Mouse (Mus musculus) kidney, adult 8-10 months (tissue): ENCODE results near the gene Xlr3b.
"Not testable (repeated sequence)": the region's sequence is repeated elsewhere in the genome, so short reads cannot be mapped to it uniquely, and the experiment has no call there.

Source experiments
- DNase-seq, 2 experiments: peaks; one replicate each; pipeline ENCODE4 v3.0.0; 2022

The Xlr3b gene

DNA sequence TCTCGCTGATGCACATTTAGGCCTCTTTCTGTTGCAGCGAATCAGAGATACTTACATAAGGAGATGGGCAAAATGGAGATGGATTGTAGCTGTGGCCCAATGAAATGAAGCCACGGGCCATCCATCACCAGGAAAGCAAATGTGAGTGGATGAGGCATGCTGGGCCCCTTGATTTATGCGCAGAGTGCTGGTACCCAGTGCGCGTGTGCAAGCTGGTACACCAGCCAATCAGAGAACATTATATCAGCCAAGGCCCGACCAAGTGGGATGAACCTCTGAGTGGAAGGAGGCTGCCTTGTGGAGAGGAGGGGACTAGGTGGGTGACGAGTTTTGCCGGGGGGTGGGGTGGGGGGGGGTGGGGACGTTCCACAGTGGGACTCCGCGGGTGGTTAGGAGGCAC, at the start of gene Xlr3b:
Gene Xlr3b (plus strand): TSS at position 274 of the 400 bp plus-strand sequence.
- DNase-seq, result peak; percentile 2 to 12

DNA sequence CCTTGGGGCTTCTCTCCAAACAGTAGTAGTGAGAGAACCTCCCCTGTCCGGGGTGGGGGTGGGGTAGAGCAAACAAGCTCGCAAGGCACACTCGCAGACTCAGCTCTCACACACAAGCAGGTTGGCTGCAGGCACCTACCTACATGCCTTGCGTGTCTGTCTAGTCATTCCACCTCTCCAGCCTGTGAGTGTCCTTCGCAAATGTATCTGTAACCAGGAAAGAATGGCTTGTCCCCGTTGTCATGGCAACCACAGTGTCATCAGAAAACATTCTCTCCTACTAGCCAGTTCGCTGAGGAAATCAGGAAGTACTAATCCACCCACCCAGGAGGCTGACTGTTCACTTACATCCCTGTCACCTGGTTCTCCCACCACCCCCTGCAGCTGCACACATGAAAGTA, 48.8 kb upstream of the Xlr3b start:
- DNase-seq, result not testable (repeated sequence)

DNA sequence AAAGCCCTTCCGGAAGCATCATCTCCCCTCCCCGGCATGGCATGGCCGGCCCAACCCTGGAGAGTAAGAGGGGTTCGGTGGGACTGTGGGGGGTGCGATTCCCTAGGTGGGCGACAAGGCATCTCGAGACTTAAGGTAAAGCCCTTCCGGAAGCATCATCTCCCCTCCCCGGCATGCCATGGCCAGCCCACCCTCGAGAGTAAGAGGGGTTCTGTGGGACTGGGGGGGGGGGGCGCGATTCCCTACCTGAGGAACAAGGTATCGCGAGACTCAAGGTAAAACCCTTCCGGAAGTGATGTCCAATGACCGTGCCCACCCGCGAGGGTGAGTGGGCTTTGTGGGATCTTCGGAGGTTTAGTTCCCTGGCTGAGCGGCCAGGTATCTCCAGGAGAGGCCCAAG, 43.5 kb upstream of the Xlr3b start, which contains the start of gene Xlr5b:
Gene Xlr5b (plus strand): TSS at position 301 of the 400 bp plus-strand sequence.
- DNase-seq, result not testable (repeated sequence)

DNA sequence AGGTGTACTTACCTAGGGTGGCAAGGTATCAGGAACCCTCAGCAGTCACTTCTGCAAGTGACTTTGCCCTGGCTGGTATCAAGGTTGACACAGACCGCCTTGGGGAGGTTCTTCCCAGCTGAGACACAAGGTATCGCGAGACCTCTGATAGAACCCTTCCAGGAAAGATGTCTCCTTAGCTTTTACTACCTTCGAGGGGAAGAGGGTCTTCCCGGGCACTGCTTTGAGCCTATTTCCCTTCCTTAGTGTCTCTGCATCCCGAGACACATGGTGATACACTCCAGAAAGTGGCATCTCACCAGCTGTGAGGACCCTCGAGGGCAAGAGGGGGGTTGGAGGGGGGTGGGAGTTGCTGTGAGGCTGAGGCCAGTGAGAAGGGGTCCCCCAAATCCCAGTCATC, 42.7 kb upstream of the Xlr3b start, which contains the start of gene DXBay18:
Gene DXBay18 (minus strand): TSS at position 101 of the 400 bp plus-strand sequence.
- DNase-seq, result not testable (repeated sequence)

DNA sequence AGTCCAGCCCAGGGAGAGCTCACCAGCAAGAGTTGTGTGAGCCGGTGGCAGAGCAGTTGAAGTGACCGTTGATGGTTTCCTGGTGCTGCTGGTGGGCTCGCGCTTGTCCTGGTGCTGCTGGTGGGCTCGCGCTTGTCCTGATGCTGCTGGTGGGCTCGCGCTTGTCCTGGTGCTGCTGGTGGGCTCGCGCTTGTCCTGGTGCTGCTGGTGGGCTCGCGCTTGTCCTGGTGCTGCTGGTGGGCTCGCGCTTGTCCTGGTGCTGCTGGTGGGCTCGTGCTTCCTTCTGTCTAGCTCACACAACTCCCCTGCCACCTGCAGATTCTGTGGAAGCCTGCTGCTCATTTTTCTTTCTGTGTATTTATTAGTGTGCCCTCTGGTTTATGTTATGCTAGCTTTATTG, 15.1 kb upstream of the Xlr3b start, which contains the start of gene Spin2d:
Gene Spin2d (minus strand): TSS at position 101 of the 400 bp plus-strand sequence.
- DNase-seq, result not testable (repeated sequence)

DNA sequence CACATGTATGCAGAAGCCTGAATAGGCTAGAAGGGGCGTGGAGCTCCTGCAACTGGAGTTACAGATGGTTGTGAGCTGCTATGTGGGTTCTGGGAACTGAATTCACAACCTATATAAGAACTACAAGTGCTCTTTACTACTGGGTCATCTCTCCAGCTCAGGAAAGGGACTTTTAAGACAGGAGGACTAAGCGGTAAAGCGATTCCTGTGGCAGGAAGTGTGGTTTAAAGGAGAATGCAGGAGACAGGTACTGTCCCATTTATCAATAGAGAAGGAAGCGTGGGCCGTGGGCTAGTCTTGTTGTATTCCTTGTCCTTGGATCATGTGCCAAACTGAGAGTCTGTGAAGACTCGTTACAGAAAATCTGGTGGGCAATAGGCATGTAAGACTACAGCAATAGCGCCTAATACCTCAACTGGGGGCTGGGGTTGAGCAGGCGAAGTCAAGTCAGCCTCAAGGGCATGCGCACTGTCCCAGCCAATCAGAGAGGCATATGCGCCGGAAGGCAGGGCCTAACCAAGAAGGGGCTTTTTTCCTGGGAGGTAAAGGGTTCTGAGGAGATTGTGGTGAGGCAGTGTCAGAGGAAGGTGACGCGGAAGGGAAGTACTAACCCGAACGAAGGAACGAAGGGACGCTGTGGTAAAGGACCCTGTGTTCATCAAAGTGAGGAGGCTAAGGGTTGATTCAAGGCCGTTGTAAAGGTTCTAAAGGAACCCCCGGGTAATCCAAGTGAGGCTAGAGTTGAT, 22.0 kb downstream of the Xlr3b start, which contains the start of gene Xlr4b:
Gene Xlr4b (plus strand): TSS at position 515 of the 746 bp plus-strand sequence.
- not testable (repeated sequence) for DNase-seq

DNA sequence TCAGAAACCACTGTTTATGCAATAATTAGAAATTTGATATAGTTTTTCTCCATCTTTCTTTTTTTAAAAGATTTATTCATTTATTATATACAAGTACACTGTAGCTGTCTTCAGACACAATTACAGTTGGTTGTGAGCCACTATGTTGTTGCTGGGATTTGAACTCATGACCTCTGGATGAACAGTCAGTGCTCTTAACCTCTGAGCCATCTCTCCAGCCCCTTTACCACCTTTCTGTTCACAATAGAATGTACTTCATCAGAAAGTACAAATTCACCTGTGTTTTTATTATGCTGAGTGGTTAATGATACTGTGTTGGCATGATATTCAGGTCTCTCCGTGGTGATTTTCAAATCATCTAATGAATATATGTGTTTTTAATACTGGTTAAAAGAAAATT, 33.4 kb downstream of the Xlr3b start:
- no peak for DNase-seq

DNA sequence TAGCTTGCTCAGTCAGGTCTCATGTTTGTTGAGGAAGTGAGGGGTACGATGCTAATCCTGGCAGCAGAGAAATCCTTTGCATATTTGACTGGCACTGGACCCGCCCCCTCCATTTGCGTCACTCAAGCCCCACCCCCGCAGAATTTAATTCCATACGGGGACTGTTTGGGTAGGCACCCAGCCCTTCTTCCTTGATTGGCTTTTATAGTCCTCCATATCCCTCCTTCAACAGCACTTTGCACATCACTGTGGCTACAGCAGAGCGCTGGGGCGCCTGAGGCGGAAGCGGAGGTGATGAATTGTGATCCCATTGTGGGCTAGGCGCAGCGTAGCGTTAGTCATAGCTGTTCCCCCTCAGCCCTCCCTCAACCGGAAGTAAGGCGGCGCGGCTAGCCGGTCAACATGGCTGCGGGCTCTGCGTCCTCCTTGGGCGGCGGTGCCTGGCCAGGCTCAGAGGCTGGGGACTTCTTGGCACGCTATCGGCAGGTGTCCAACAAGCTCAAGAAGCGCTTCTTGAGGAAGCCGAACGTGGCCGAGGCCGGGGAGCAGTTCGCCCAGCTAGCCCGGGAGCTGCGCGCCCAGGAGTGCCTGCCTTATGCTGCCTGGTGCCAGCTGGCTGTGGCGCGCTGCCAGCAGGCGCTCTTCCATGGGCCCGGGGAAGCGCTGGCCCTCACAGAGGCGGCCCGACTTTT, 36.1 kb downstream of the Xlr3b start, which contains the start of gene F8a:
Gene F8a (plus strand): TSS at position 378 of the 692 bp plus-strand sequence.
- DNase-seq, result peak; percentile 68 to 78

DNA sequence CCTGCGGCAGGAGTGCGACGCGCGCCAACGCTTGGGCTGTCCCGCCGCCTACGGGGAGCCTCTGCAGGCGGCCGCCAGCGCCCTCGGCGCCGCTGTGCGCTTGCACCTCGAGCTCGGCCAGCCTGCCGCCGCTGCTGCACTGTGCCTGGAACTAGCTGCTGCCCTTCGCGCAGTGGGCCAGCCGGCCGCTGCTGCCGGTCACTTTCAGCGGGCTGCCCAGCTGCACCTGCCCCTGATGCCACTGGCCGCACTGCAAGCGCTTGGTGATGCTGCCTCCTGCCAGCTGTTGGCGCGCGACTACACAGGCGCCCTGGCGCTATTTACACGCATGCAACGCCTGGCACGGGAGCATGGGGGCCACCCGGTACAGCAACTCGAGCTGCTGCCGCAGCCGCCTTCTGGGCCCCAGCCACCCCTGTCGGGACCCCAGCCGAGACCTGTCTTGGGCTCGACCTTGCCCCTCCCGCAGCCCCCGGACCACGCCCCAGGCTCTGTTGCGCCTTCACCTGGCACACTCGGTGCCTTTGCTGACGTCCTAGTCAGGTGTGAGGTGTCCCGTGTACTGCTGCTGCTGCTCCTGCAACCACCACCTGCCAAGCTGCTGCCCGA, 36.7 kb downstream of the Xlr3b start:
- DNase-seq, result peak; percentile 46 to 54

DNA sequence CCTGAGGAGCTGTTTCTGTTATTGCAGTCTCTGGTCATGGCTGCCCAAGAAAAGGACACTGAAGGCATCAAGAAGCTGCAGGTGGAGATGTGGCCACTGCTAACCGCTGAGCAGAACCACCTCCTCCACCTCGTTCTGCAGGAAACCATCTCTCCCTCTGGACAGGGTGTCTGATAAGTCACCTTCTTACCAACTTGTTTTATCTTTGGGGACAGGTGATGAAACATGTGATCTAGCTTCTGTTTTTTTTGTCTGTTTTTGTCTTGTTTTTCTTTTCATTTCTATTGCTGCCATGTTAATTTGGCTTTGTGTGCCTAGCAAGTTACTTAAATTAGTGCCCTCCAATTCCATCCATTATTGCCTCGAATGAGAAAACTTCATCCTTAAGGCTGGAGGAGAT, 37.3 kb downstream of the Xlr3b start:
- DNase-seq, result no peak

DNA sequence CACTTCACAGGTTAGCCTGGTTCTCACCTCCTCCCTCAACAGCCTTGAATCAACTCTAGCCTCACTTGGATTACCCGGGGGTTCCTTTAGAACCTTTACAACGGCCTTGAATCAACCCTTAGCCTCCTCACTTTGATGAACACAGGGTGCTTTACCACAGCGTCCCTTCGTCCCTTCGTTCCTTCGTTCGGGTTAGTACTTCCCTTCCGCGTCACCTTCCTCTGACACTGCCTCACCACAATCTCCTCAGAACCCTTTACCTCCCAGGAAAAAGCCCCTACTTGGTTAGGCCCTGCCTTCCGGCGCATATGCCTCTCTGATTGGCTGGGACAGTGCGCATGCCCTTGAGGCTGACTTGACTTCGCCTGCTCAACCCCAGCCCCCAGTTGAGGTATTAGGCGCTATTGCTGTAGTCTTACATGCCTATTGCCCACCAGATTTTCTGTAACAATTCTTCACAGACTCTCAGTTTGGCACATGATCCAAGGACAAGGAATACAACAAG, 50.9 kb downstream of the Xlr3b start, which contains the start of gene Xlr4c:
Gene Xlr4c (minus strand): TSS at position 310 of the 505 bp plus-strand sequence.
- DNase-seq, result not testable (repeated sequence)
